Mouse (Mus musculus) adrenal gland, adult 8-10 months (tissue): ENCODE measurements around the gene Sspo. TPM values are rescaled to one million over a fixed set of nuclear protein-coding genes. Genes with fewer than 3 reads are reported as not detected.

Source experiments
- DNase-seq: peaks from one replicate; pipeline ENCODE4 v3.0.0; 2022
- total RNA-seq, 4 experiments: library from RNA; stranded (reverse); gene quantifications; 2 replicates each; pipeline ENCODE4 v1.2.4; 2022

Gene Sspo
- total RNA-seq, 4 experiments from 2014 or later, result 2.7 to 9.7 (median 5.6) TPM

DNA sequence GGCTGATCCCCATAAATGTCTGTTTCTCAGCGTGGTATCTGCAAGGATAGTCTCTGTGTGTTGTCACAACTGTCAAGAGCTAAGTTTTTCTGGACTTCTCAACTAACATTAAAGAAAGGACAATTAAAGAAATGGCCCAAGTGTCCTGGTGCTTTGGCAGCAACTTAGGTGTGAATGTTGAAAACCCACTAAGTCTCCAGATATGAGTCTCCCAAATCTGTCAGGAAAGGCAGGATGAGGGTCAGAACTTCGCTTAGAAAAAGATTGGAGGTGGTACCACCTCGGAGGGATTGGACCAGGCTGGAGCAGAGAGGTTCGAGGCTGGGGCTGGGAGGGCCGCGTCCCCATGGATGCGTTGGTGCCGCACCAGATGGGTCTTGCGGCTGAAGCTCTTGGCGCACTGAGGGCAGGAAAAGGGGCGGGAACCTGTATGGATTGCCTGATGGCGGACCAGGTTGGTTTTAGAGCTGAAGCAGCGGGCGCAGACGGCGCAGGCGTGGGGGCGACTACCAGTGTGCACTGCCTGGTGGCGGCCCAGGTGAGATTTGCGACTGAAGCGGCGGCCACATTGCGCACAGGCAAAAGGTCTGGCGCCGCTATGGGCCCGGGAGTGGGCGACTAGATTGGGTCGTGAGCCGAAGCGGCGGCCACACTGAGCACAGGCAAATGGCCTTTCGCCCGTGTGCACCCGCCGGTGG is 10.2 kb upstream of the Sspo start:
- DNase-seq, result no peak

DNA sequence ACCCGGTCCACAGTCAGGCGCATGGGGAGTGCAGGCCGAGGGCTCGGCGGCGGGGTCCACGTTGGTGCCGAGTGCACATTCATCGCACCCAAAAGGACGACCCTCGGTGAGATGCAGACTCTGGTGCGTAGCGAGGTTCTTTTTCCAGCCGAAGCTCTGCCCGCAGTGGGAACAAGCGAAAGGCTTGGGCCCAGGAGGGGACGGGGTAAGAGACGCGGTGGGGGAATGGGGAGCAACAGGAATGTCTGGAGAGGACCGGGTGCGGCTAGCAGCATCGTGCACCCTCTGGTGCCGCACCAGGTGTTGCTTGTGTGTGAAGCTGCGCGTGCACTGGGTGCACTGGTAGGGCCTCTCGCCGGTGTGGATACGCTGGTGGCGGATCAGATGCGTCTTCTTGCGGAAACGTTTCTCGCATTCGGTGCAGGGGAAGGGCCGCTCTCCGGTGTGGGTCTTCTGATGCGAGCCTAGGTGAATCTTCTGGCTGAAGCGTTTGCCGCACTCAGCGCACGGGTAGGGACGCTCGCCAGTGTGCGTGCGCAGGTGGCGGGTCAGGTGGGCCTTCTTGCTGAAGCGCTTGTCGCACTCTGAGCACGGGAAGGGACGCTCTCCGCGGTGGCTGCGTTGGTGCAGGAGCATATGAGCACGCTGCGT is 9.4 kb upstream of the Sspo start:
- DNase-seq, result peak; percentile 19

- peak; percentile 15 for DNase-seq
Observed at GRCm38 (mm10) chr6:48439654-48440053, 8.4 kb upstream of the Sspo start.

- DNase-seq, result peak; percentile 13
Observed at GRCm38 (mm10) chr6:48440306-48441014, 7.6 kb upstream of the Sspo start.

- DNase-seq, result peak; percentile 97
Observed at GRCm38 (mm10) chr6:48443592-48444309, 4.3 kb upstream of the Sspo start.

DNA sequence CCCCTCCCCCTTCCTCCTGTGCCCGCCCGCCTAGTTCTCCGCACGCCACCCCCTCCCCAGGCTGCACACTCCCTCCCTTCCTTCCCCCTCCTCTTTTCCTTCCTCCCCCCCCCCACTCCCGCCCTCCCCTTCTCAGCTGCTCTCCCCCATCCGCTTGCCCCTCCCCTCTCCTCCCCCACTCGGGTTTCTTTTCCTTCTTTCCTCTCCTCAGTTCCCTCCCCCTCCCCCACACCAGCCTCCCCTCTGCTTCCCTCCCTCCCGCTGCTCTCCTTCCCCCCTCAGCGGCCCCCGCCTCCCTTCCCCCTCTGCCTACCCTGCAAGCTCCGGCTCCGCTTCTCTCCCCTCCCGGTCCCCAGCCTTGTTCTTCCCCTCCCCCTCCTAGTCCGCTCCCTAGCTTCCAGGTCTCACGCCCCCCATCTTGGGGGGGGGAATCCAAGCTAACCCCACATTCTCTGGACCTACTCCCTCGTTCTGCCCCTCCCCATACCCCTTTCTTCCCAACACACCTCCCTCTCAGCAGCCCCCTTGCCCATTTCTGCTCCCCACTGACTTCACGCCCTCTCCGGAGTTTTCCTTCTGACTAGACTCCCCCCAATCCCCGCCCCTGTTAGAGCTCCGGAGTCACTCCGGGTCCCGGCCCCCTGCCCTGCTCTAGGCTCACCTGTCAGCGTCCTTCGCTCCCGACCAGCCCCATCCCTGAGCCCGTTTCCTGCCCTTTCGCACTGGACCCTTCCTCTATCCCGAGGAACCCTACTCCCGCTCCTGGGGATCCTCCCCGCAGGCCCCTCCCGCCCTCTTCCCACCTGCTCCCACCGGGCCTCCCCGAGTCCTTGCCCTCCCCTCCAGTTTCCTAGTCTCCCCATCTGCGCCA is 3.5 kb upstream of the Sspo start:
- DNase-seq, result peak; percentile 74

DNA sequence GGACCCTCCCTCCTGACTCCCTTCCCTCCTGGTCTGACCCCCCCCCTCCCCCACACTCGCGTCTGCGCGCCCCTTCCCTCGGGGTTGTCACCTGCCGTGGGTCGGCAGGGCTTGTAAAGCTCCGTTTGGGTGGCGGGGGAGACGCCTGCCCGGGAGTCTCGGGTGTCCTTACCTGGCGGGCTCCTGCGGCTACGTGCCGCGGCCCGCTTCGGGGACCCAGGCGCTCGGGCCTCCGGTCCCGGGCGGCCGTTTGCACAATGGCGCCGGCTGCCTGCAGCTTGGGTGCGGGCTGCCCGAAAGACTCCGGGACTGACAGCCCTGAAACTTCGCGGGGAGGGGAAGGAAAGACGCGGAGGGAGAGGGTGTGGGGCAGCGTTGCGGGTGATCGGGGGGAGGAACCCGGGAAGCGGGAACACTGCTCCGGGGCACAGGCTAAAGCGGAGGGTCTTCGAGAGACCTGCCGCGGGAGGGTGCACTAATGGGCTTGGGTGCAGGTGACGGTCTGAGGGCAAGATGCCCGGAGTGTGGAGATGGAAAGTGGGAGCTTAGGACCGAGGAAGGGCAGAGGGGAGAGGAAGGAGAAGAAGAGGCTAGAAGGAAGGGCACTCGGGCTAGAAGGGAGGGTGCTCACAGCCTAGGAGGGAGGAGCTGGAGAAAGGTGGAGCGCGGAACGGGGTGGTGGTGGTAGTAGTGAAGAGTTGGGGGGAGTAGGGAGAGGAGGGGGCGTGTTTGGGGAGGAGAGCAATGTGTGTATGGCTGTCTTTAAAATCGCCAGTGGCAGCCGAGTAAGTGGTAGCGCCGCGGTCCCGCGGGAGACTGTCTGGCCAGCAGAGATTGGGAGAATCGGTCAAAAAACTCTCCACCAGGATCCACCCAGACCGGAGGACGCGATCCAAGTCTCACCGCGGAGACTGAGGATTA is 2.6 kb upstream of the Sspo start, which contains the start of gene Zfp467:
Zfp467 (minus strand) TSS at position 645 of the 921 bp plus-strand sequence.
- peak; percentile 61 for DNase-seq

GRCm38 (mm10) chr6:48446256-48446655 is 1.8 kb upstream of the Sspo start:
- no peak for DNase-seq

GRCm38 (mm10) chr6:48446896-48447295 is 1.1 kb upstream of the Sspo start:
- DNase-seq, result no peak

DNA sequence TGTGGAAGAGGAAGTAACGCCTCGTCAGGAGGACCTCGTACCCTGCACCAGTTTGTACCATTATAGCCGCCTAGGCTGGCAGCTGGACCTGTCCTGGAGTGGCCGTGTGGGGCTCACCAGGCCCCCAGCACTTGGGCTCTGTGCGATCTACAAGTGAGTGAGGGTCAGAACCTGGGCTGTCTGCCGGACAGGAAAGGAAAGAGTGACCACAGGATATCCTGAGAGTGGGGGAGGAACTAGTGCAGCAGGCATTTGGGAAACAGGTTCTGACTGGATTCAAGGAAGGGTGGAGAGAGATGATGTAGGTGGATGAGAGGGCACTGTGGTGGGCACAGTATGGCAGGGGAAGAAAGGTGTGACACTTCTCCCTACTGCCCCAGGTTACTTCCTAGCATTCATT is 498 bp downstream of the Sspo start:
- no peak for DNase-seq

GRCm38 (mm10) chr6:48452151-48452550 is 4.1 kb downstream of the Sspo start:
- no peak for DNase-seq

DNA sequence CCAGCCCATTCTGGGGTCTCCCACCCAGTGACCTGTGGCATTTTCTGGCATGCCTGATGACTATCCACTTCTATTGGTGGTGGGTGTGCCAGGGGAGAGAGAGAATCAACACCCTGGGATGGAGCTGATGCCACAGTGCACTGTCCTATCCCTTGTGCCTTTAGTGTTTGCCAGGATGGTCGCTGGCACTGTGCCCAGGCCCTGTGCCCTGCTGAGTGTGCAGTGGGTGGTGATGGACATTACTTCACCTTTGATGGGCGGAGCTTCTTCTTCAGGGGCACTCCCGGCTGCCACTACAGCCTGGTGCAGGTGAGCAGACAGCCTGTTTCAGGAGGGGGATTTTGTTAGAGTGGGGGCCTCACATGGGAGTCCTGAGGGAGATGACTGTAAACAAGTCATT is 4.7 kb downstream of the Sspo start:
- no peak for DNase-seq

DNA sequence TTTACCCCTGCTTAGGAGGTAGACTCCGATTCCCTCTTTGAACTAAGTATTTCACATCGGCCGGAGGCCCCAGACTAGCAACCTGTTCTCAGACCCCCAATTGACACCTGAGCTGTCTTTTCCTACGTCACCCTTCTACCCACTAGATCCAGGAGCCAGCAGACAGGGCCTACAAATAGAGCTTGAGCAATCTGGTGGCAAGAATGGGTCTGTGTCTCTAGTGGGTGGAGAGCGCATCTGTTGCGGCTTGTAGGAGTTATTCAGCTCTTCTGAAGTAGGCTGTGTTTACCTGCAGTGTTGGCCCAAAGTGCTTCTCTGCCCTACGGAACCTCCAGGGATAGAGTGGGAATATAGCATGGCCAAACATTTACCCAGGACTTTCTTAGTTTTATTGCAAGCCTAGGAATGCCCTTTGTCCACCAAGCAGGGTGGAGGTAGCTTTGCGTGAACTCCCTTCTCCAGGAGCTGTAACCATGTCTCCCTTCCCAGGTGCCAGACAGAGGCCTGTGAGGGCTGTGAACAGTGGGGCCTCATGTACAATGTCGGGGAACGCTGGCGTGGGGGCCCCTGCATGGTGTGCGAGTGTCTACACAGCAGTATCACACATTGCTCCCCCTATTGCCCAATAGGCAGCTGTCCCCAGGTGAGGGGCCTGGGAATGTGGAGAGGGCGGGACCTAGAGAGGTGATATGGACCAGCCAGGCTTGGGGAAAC is 17.1 kb downstream of the Sspo start:
- DNase-seq, result no peak

DNA sequence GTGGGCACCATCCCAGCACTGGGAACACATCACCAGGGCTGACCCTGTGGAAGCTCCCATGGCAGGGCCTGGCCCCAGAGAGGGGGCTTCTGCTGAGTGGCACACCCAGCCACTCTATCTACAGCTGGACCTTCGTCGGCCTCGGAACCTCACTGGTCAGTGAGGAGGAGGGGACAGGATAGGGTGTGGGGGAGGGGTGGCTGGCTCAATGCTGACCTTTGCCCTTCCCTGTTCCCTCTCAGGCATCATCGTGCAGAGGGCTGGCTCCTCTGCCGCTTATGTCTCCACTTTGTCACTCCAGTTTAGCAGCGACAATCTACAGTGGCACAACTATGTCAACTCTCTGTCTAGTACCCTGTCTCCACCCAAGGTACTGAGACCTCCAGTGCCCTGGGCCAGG is 18.7 kb downstream of the Sspo start:
- DNase-seq, result no peak

DNA sequence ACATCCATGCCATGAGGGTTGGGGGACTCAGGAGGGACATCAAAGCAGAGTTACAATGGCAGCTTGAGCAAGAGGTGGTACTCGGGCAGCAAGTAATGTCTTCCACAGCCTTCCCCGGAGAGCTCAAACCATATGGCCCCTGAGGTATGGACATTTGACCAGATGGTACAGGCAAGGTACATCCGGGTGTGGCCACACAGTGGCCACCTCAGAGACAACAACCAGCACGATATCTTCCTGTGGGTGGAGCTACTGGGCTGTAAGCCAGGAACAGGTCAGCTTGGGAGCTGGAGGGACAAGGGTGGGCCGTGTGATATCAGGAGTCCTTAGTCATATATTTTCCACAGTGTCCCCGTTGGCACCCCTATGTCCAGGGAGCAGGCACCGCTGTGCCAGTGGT is 19.5 kb downstream of the Sspo start:
- no peak for DNase-seq

- DNase-seq, result no peak
Observed at GRCm38 (mm10) chr6:48470739-48471138, 22.7 kb downstream of the Sspo start.

DNA sequence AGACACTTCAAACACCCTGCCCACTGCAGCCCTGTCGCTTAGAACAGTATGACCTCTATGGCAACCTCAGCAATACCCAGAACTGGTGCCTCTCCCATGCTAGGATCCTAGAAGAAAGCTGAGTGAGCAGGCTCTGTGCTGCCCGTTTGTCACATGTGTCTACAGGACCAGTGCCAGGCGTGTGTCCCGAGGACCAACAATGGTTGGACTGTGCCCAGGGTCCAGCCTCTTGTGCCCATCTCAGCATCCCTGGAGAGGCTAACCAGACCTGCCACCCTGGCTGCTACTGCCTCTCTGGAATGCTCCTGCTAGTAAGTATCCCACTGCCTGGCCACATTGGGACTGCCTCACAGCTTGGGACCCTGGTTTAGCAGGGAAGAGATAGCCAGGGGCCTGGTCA is 30.4 kb downstream of the Sspo start:
- no peak for DNase-seq

GRCm38 (mm10) chr6:48482501-48482900 is 34.5 kb downstream of the Sspo start:
- no peak for DNase-seq

DNA sequence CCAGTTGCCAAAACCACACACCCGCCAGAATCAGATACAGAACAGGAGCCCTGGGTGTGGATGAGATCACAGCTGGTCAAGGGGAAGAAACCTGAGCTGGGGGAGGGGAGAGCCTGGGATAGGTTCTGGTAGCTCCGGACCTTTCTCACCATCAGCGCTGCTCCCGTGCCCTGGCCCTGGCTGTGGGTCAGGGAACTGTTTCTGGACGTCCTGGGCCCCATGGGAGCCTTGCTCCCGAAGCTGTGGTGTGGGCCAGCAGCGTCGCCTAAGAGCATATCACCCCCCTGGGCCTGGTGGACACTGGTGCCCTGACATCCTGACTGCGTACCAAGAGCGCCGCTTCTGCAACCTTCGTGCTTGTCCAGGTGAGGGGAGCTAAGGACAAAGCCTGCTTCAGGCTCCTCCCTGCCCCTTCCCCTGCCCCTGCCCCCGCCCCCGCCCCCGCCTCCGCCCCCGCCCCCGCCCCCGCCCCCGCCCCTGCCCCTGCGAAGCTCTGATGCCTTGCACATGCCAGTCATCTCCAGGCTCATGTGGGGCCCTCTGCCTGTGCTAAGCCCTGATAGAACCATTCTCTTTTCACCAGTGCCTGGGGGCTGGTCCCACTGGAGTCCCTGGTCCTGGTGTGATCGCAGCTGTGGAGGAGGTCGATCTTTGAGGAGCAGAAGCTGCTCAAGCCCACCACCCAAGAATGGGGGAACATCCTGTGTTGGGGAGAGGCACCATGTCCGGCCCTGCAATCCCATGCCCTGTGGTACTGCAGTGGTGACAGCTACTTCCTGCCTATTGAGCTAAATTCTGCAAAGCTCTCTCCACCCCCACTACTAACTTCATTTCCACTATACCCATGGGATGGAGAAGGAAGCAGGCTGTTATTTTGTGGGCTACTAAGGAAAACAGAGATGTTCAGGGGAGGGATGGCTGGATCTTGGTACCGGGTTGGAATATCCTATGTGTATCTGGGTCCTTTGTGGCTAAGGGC is 40.0 kb downstream of the Sspo start:
- DNase-seq, result no peak
